In genomic region chr2:73021046-73021445, GRCm38 (mm10) we compare ENCODE assay signal across 22 mouse cellular contexts. TPM values are rescaled to one million over a fixed set of nuclear protein-coding genes. Genes with fewer than 3 reads are reported as not detected.
A peak's percentile ranks its signal among the peaks of the same experiment; 100 is the strongest.
DNase-seq lines count a peak whose midpoint lies in the region; ATAC-seq and TF ChIP-seq lines count a peak whose summit lies in the region.
"Had no signal": no experiment of that assay in that cellular context is flagged by ENCODE, and none has a peak within 500 bp of the region (broad histone marks: within the 10 kb centered on the region; RNA-seq: fewer than 3 reads in every experiment).

No protein-coding gene starts in this region.

- peak; percentile 95 for DNase-seq in ES-CJ7 (ENCODE audit: low read depth, low spot score)
- peak; percentile 89 for DNase-seq in MEL (ENCODE audit: low read depth, low spot score)
- DNase-seq in liver, postnatal 0 days = peak; percentile 70
- DNase-seq in cerebellum, postnatal 10 days = no peak
- no peak for DNase-seq in ovary, postnatal 36 days (ENCODE audit: low spot score)
- DNase-seq in lung, adult 18-20 months = no peak
- DNase-seq: adrenal gland, postnatal 10 days; cerebellum, postnatal 25 days; gastrocnemius, postnatal 36 days; kidney, adult 9 months; lung, postnatal 36 days; right cerebral cortex, adult 18-20 months had no signal

- H3K9ac ChIP-seq in MEL (ENCODE audit: control insufficient read depth, low read depth, low read length, poor library complexity, severe bottlenecking) = no peak overlapping the region
- no peak overlapping the region for H3K9ac ChIP-seq in liver, postnatal 0 days (replicated peaks)
- H3K9ac ChIP-seq: limb, embryonic 13.5 days; midbrain, embryonic 13.5 days had no signal

- H3K4me3 ChIP-seq in MEL (ENCODE audit: control insufficient read depth in 1 of 2, insufficient read depth in 1 of 2, low read depth in 2 of 2, low read length in 2 of 2) = peak overlapping the region in 1 of 2 experiments; percentile 32; a peak in 1 of 4 replicates
- H3K4me3 ChIP-seq in liver, postnatal 0 days (ENCODE audit: low read depth, low read length) = no peak overlapping the region
- H3K4me3 ChIP-seq: heart, embryonic 10.5 days; limb, embryonic 13.5 days; midbrain, embryonic 13.5 days had no signal

- H3K79me2 ChIP-seq in MEL (ENCODE audit: control insufficient read depth, insufficient read depth, low read length, poor library complexity) = no peaks in the 10 kb centered on the region

- TF ChIP-seq POLR2A in MEL (IDR thresholded peaks at IDR 0.05; ENCODE audit: control insufficient read depth in 1 of 2, insufficient read depth in 1 of 2, low read depth in 1 of 2, low read length in 2 of 2, poor library complexity in 1 of 2) = no peak

- H3K9me3 ChIP-seq in MEL (replicated peaks; ENCODE audit: insufficient read depth, low read length) = no peaks in the 10 kb centered on the region
- H3K9me3 ChIP-seq in liver, postnatal 0 days (ENCODE audit: low read length) = no peaks in the 10 kb centered on the region
- H3K9me3 ChIP-seq: heart, embryonic 10.5 days; limb, embryonic 13.5 days; midbrain, embryonic 13.5 days had no signal

- H3K27me3 ChIP-seq in MEL (ENCODE audit: control insufficient read depth in 1 of 2, insufficient read depth in 2 of 2, low read length in 2 of 2) = no peaks in the 10 kb centered on the region
- no peaks in the 10 kb centered on the region for H3K27me3 ChIP-seq in liver, postnatal 0 days (ENCODE audit: insufficient read depth, low read length)
- H3K27me3 ChIP-seq: limb, embryonic 13.5 days; midbrain, embryonic 13.5 days had no signal

- H3K27ac ChIP-seq in MEL (ENCODE audit: control insufficient read depth, low read depth, low read length) = peak overlapping the region; percentile 15; the same call in 1 of the 2 replicates
- peak overlapping the region; percentile 14; the same call in 1 of the 2 replicates for H3K27ac ChIP-seq in liver, postnatal 0 days (ENCODE audit: low read depth)
- H3K27ac ChIP-seq: heart, embryonic 10.5 days; limb, embryonic 13.5 days; midbrain, embryonic 13.5 days had no signal

- peaks cover 19 to 28% of the 10 kb centered on the region in 2 experiments for H3K4me1 ChIP-seq in MEL (ENCODE audit: control insufficient read depth in 1 of 2, insufficient read depth in 2 of 2, low read length in 2 of 2)
- H3K4me1 ChIP-seq in liver, postnatal 0 days (ENCODE audit: insufficient read depth) = peaks cover 21% of the 10 kb centered on the region
- H3K4me1 ChIP-seq: limb, embryonic 13.5 days; midbrain, embryonic 13.5 days had no signal

- TF ChIP-seq RAD21 in MEL (IDR thresholded peaks at IDR 0.05; ENCODE audit: low read depth, low read length) = no peak

- 53% methylated on average over 6 of the region's 6 CpGs for WGBS in liver, postnatal 0 days (ENCODE audit: insufficient replicate concordance)

- TF ChIP-seq EP300 in MEL (IDR thresholded peaks at IDR 0.05; ENCODE audit: low read depth in 1 of 2, low read length in 2 of 2) = peak; percentile 58 to 68
- peak; percentile 76 for TF ChIP-seq EP300 in liver, postnatal 0 days (IDR thresholded peaks at IDR 0.05; ENCODE audit: low read depth)

- H3K4me2 ChIP-seq in liver, postnatal 0 days (ENCODE audit: low read depth, low read length) = peak overlapping the region; percentile 28
- H3K4me2 ChIP-seq: limb, embryonic 13.5 days; midbrain, embryonic 13.5 days had no signal

- no peak for TF ChIP-seq CTCF in MEL (IDR thresholded peaks at IDR 0.05 in 2 of 3, conservative IDR thresholded peaks at IDR 0.05 in 1 of 3; ENCODE audit: control insufficient read depth in 1 of 3, insufficient read depth in 1 of 3, low read depth in 2 of 3, low read length in 3 of 3, poor library complexity in 1 of 3, severe bottlenecking in 1 of 3)
- no peak for TF ChIP-seq CTCF in liver, postnatal 0 days (IDR thresholded peaks at IDR 0.05; ENCODE audit: low read depth)

- H3K36me3 ChIP-seq in MEL (ENCODE audit: control insufficient read depth in 1 of 2, insufficient read depth in 2 of 2, low read length in 2 of 2) = peaks cover 0 to 29% of the 10 kb centered on the region in 2 experiments; a peak in 2 of 4 replicates
- H3K36me3 ChIP-seq in liver, postnatal 0 days (replicated peaks; ENCODE audit: insufficient read depth, low read length) = no peaks in the 10 kb centered on the region
- H3K36me3 ChIP-seq: heart, embryonic 10.5 days; limb, embryonic 13.5 days; midbrain, embryonic 13.5 days had no signal

- ATAC-seq in erythroblast, adult 5-6 weeks (replicated peaks; ENCODE audit: low FRiP score, poor library complexity, severe bottlenecking) = peak; percentile 78
- ATAC-seq in liver, postnatal 0 days = peak; percentile 62
- ATAC-seq: midbrain, embryonic 13.5 days had no signal

TF ChIP-seq in MEL, 35 proteins besides CTCF, POLR2A, EP300 and RAD21 (continues in another document):
- TF ChIP-seq CHD1 (IDR thresholded peaks at IDR 0.05; ENCODE audit: low read depth, low read length) = no peak
- TF ChIP-seq ZKSCAN1 (IDR thresholded peaks at IDR 0.05; ENCODE audit: low read depth, low read length) = no peak
- peak; percentile 21; the same call in 1 of the 2 replicates for TF ChIP-seq TAL1 (IDR thresholded peaks at IDR 0.05; ENCODE audit: low read length)
- no peak for TF ChIP-seq E2F4 (IDR thresholded peaks at IDR 0.05; ENCODE audit: borderline replicate concordance, low read depth, low read length)
- TF ChIP-seq TBP (IDR thresholded peaks at IDR 0.05; ENCODE audit: low read depth, low read length) = no peak
- no peak for TF ChIP-seq MEF2A (IDR thresholded peaks at IDR 0.05; ENCODE audit: extremely low read depth, insufficient replicate concordance, low read depth, low read length, poor library complexity, severe bottlenecking)
- no peak for TF ChIP-seq USF2 (IDR thresholded peaks at IDR 0.05; ENCODE audit: borderline replicate concordance in 1 of 2, insufficient read depth in 1 of 2, low read depth in 1 of 2, low read length in 2 of 2)
- no peak for TF ChIP-seq POLR2AphosphoS2 (IDR thresholded peaks at IDR 0.05; ENCODE audit: low read length)
- TF ChIP-seq ZNF384 (IDR thresholded peaks at IDR 0.05; ENCODE audit: low read depth, low read length) = no peak
- no peak for TF ChIP-seq UBTF (IDR thresholded peaks at IDR 0.05; ENCODE audit: borderline replicate concordance, insufficient read depth, low read depth, low read length)
- no peak for TF ChIP-seq MAFK (IDR thresholded peaks at IDR 0.05; ENCODE audit: borderline replicate concordance, low read depth, low read length)
- TF ChIP-seq NRF1 (IDR thresholded peaks at IDR 0.05; ENCODE audit: insufficient read depth, low read depth, low read length, poor library complexity, severe bottlenecking) = no peak
- TF ChIP-seq RCOR1 (IDR thresholded peaks at IDR 0.05; ENCODE audit: low read depth, low read length) = peak; percentile 36
- no peak for TF ChIP-seq MAZ (IDR thresholded peaks at IDR 0.05; ENCODE audit: low read depth, low read length)
- no peak for TF ChIP-seq MXI1 (IDR thresholded peaks at IDR 0.05; ENCODE audit: low read depth, low read length)
- peak; percentile 46; the same call in 1 of the 2 replicates for TF ChIP-seq ETS1 (IDR thresholded peaks at IDR 0.05; ENCODE audit: low read depth, low read length)
- TF ChIP-seq MYB (IDR thresholded peaks at IDR 0.05; ENCODE audit: low read depth, low read length) = no peak
- peak; percentile 75 for TF ChIP-seq GATA1 (IDR thresholded peaks at IDR 0.05; ENCODE audit: low read depth, low read length)
- peak; percentile 32; the same call in 1 of the 2 replicates for TF ChIP-seq MYC (IDR thresholded peaks at IDR 0.05; ENCODE audit: low read depth, low read length)
- TF ChIP-seq KAT2A (conservative IDR thresholded peaks at IDR 0.05; ENCODE audit: low read depth, low read length) = no peak
- peak; percentile 26; the same call in 1 of the 2 replicates for TF ChIP-seq TCF12 (IDR thresholded peaks at IDR 0.05; ENCODE audit: low read depth, low read length)
- no peak for TF ChIP-seq BHLHE40 (IDR thresholded peaks at IDR 0.05; ENCODE audit: borderline replicate concordance, low read depth, low read length)
- TF ChIP-seq POLR2AphosphoS5 (IDR thresholded peaks at IDR 0.05; ENCODE audit: borderline replicate concordance, low read depth, low read length) = no peak
- TF ChIP-seq JUND (IDR thresholded peaks at IDR 0.05; ENCODE audit: low read depth, low read length) = no peak
- no peak for TF ChIP-seq CHD2 (IDR thresholded peaks at IDR 0.05; ENCODE audit: low read length)
- TF ChIP-seq HCFC1 (IDR thresholded peaks at IDR 0.05; ENCODE audit: low read depth, low read length) = peak; percentile 49; the same call in 1 of the 2 replicates
- TF ChIP-seq ZC3H11A (IDR thresholded peaks at IDR 0.05; ENCODE audit: low read depth, low read length) = 0 out of 2 replicates have a peak, but pooled peaks have one; percentile 16
- no peak for TF ChIP-seq SMC3 (IDR thresholded peaks at IDR 0.05; ENCODE audit: low read depth, low read length)
- no peak for TF ChIP-seq GABPA (IDR thresholded peaks at IDR 0.05; ENCODE audit: low read depth, low read length)
- TF ChIP-seq ELF1 (IDR thresholded peaks at IDR 0.05; ENCODE audit: low read depth, low read length) = no peak
- no peak for TF ChIP-seq NELFE (IDR thresholded peaks at IDR 0.05; ENCODE audit: low read depth, low read length)
- TF ChIP-seq USF1 (IDR thresholded peaks at IDR 0.05; ENCODE audit: low read depth, low read length) = no peak
- no peak; the same call in 1 of the 2 replicates for TF ChIP-seq MAX (IDR thresholded peaks at IDR 0.05; ENCODE audit: low read length)
- TF ChIP-seq ZMIZ1 (IDR thresholded peaks at IDR 0.05; ENCODE audit: low read depth, low read length) = no peak

RNA-seq across cellular contexts. Expression of gene Gm11084, which starts 34.5 kb away (rescaled TPM):
- not detected in 2 replicates for total RNA-seq in MEL (2012; rRNA removed)
- not detected for polyA plus RNA-seq in MEL (2012; ENCODE audit: insufficient read depth in 1 of 2, insufficient read length in 2 of 2, low read depth in 1 of 2, low replicate concordance in 2 of 2, missing spikeins in 1 of 2)
- not detected in 2 replicates for total RNA-seq in erythroblast, adult 5-6 weeks (2015; ENCODE audit: low replicate concordance)
- not detected in 2 replicates for total RNA-seq in erythroblast, adult 5-6 weeks (2017; ENCODE audit: low replicate concordance)
- polyA plus RNA-seq in liver, postnatal 0 days (2015; fragmentation: Nextera tagmentation; extraction: Ambion mirVana) = not detected in 2 replicates
- total RNA-seq: adrenal gland, postnatal 10 days; gastrocnemius, postnatal 36 days; hematopoietic stem cell, adult 5-6 weeks; layer of hippocampus, adult 18-20 months had no signal
- polyA plus RNA-seq: embryonic facial prominence, embryonic 11.5 days; heart, embryonic 10.5 days; limb, embryonic 13.5 days; midbrain, embryonic 13.5 days; spleen, adult 2 months; testis, adult 2 months; urinary bladder, adult 2 months had no signal

RNA-seq across cellular contexts. Expression of gene Sp3, which starts 40.8 kb away (rescaled TPM):
- 34.9 and 36.1 TPM in 2 replicates for total RNA-seq in MEL (2012; rRNA removed)
- polyA plus RNA-seq in MEL (2012; ENCODE audit: insufficient read depth in 1 of 2, insufficient read length in 2 of 2, low read depth in 1 of 2, low replicate concordance in 2 of 2, missing spikeins in 1 of 2) = 100 to 1,000 TPM in 1 of 2 experiments, 10 to 100 TPM in 1; 27.8 to 299 TPM
- 55.8 and 86.7 TPM in 2 replicates for total RNA-seq in erythroblast, adult 5-6 weeks (2015; ENCODE audit: low replicate concordance)
- total RNA-seq in erythroblast, adult 5-6 weeks (2017; ENCODE audit: low replicate concordance) = 115 and 140 TPM in 2 replicates
- polyA plus RNA-seq in liver, postnatal 0 days (2015; fragmentation: Nextera tagmentation; extraction: Ambion mirVana) = 20.5 and 21.8 TPM in 2 replicates

Comparison
In these comparisons a context has a peak if more than half of its experiments do, and no peak if none do; other contexts are left out.
1. DNase-seq: peak in ES-CJ7 (single experiment), MEL (single experiment) and liver, postnatal 0 days (single experiment); none in cerebellum, postnatal 10 days (0 of 2), ovary, postnatal 36 days (single experiment) and lung, adult 18-20 months (0 of 2).